Mouse (Mus musculus) heart, embryonic 11.5 days (tissue): Measurements from ENCODE around the gene Trabd2b. TPM values are rescaled to one million over a fixed set of nuclear protein-coding genes. Genes with fewer than 3 reads are reported as not detected.

Experiments
- ATAC-seq: fragments of 200-750 bp; cut with Nextera tagmentation; replicated peaks from 2 replicates; pipeline ENCODE4 v1.8.0; 2017; ENCODE audit warnings: moderate library complexity; ENCODE audit not compliant: insufficient number of reproducible peaks, low FRiP score, low TSS enrichment
- H3K27ac ChIP-seq: fragments of 300-500 bp; sonication (generic); 2 replicates; pipeline ENCODE4 v1.5.1; 2014; ENCODE audit warnings: mild to moderate bottlenecking, low read depth, low read length
- H3K27me3 ChIP-seq: fragments of 300-500 bp; sonication (generic); 2 replicates; pipeline ENCODE4 v1.6.1; 2014; ENCODE audit warnings: mild to moderate bottlenecking, low read length, mixed read lengths; ENCODE audit not compliant: control insufficient read depth, insufficient read depth
- H3K36me3 ChIP-seq: fragments of 300-500 bp; sonication (generic); 2 replicates; pipeline ENCODE4 v1.6.1; 2014; ENCODE audit warnings: mild to moderate bottlenecking, low read length, moderate library complexity, mixed read lengths; ENCODE audit not compliant: control insufficient read depth, insufficient read depth
- H3K4me1 ChIP-seq: fragments of 300-500 bp; sonication (generic); 2 replicates; pipeline ENCODE4 v1.6.1; 2014; ENCODE audit warnings: low read length; ENCODE audit not compliant: control insufficient read depth, insufficient read depth
- H3K4me2 ChIP-seq: fragments of 300-500 bp; sonication (generic); 2 replicates; pipeline ENCODE4 v1.6.1; 2014; ENCODE audit warnings: mild to moderate bottlenecking, moderate library complexity
- H3K4me3 ChIP-seq: fragments of 300-500 bp; sonication (generic); 2 replicates; pipeline ENCODE4 v1.5.1; 2014; ENCODE audit warnings: low read depth, low read length
- H3K9ac ChIP-seq: fragments of 300-500 bp; sonication (generic); 2 replicates; pipeline ENCODE4 v1.6.1; 2014; ENCODE audit warnings: mild to moderate bottlenecking, low read depth, low read length, moderate library complexity
- H3K9me3 ChIP-seq: fragments of 300-500 bp; sonication (generic); replicated peaks from 2 replicates; pipeline ENCODE4 v1.6.1; 2016; ENCODE audit warnings: low read length; ENCODE audit not compliant: control insufficient read depth
- WGBS: fragments of 180-500 bp; shearing (Covaris S2); extraction: QIAGEN DNeasy Blood & Tissue Kit; methylation state at CpG from one replicate; pipeline ENCODE4 v1.1.7; 2014; ENCODE audit not compliant: insufficient replicate concordance; 5-methylcytosine and 5-hydroxymethylcytosine counted together
- polyA plus RNA-seq: library from polyadenylated mRNA; unstranded; fragments of >200 nt; fragmentation: Nextera tagmentation; extraction: Ambion mirVana; gene quantifications from 2 replicates; pipeline ENCODE4 v1.2.1, GENCODE M21; 2014

The Trabd2b gene
- polyA plus RNA-seq, 1 experiment from 2014 or later, result 1.5 TPM

- Histone ChIP-seq H3K4me3 (no peak overlapping the region), H3K36me3 (no peaks in the 10 kb centered on the region), H3K4me1 (no peaks in the 10 kb centered on the region), H3K27ac (no peak overlapping the region), H3K9ac (no peak overlapping the region), H3K27me3 (peaks cover 39% of the 10 kb centered on the region), H3K4me2 (no peak overlapping the region), H3K9me3 (no peaks in the 10 kb centered on the region)
- WGBS, result 51% methylated on average over 6 of the region's 6 CpGs
- ATAC-seq, result no peak
Observed at GRCm38 (mm10) chr4:114567594-114567993, 161.1 kb downstream of the Trabd2b start.

- 86% methylated on average over 1 of the region's 1 CpGs for WGBS
- H3K27me3 ChIP-seq, result peaks cover 35% of the 10 kb centered on the region
- H3K36me3 ChIP-seq, result no peaks in the 10 kb centered on the region
- ATAC-seq, result no peak
- no peak overlapping the region for H3K9ac ChIP-seq
- no peaks in the 10 kb centered on the region for H3K9me3 ChIP-seq
- no peak overlapping the region for H3K27ac ChIP-seq
- H3K4me3 ChIP-seq, result no peak overlapping the region
- no peaks in the 10 kb centered on the region for H3K4me1 ChIP-seq
- H3K4me2 ChIP-seq, result no peak overlapping the region
Observed at GRCm38 (mm10) chr4:114568081-114568605, 161.6 kb downstream of the Trabd2b start.

GRCm38 (mm10) chr4:114578153-114578950 lies 171.8 kb downstream of the Trabd2b start:
- Histone ChIP-seq H3K4me1 (peaks cover 12% of the 10 kb centered on the region), H3K4me3 (no peak overlapping the region), H3K9ac (no peak overlapping the region), H3K9me3 (no peaks in the 10 kb centered on the region), H3K27ac (no peak overlapping the region), H3K36me3 (no peaks in the 10 kb centered on the region), H3K4me2 (no peak overlapping the region), H3K27me3 (peaks cover 6% of the 10 kb centered on the region)
- 38% methylated on average over 12 of the region's 12 CpGs for WGBS
- peak; percentile 29; the same call in 1 of the 2 replicates for ATAC-seq

GRCm38 (mm10) chr4:114583546-114584144 lies 177.1 kb downstream of the Trabd2b start:
- Histone ChIP-seq H3K9ac (no peak overlapping the region), H3K36me3 (no peaks in the 10 kb centered on the region), H3K27ac (no peak overlapping the region), H3K4me2 (no peak overlapping the region), H3K27me3 (peaks cover 9% of the 10 kb centered on the region), H3K4me1 (peaks cover 15% of the 10 kb centered on the region), H3K9me3 (no peaks in the 10 kb centered on the region), H3K4me3 (no peak overlapping the region)
- 48% methylated on average over 2 of the region's 2 CpGs for WGBS
- no peak; the same call in 1 of the 2 replicates for ATAC-seq

GRCm38 (mm10) chr4:114584686-114585085 lies 178.2 kb downstream of the Trabd2b start:
- Histone ChIP-seq H3K27ac (no peak overlapping the region), H3K4me1 (peaks cover 10% of the 10 kb centered on the region; the same call in 1 of the 2 replicates), H3K36me3 (no peaks in the 10 kb centered on the region), H3K9ac (no peak overlapping the region), H3K4me2 (no peak overlapping the region), H3K27me3 (peaks cover 13% of the 10 kb centered on the region), H3K9me3 (no peaks in the 10 kb centered on the region), H3K4me3 (no peak overlapping the region)
- 61% methylated on average over 1 of the region's 1 CpGs for WGBS
- ATAC-seq, result no peak

- Histone ChIP-seq H3K4me2 (no peak overlapping the region), H3K4me1 (peaks cover 3% of the 10 kb centered on the region; the same call in 1 of the 2 replicates), H3K27me3 (peaks cover 52% of the 10 kb centered on the region), H3K36me3 (no peaks in the 10 kb centered on the region), H3K4me3 (no peak overlapping the region), H3K27ac (peak overlapping the region; percentile 51; the same call in 1 of the 2 replicates), H3K9ac (no peak overlapping the region), H3K9me3 (no peaks in the 10 kb centered on the region)
- 0 out of 2 replicates have a peak, but pooled peaks have one; percentile 39 for ATAC-seq
- 54% methylated on average over 13 of the region's 13 CpGs for WGBS
Observed at GRCm38 (mm10) chr4:114593554-114594215, 187.2 kb downstream of the Trabd2b start.

- no peak for ATAC-seq
- no peak overlapping the region for H3K9ac ChIP-seq
- H3K4me3 ChIP-seq, result no peak overlapping the region
- peaks cover 3% of the 10 kb centered on the region; the same call in 1 of the 2 replicates for H3K4me1 ChIP-seq
- no peak overlapping the region for H3K27ac ChIP-seq
- no peaks in the 10 kb centered on the region for H3K9me3 ChIP-seq
- no peaks in the 10 kb centered on the region for H3K36me3 ChIP-seq
- WGBS, result 45% methylated on average over 2 of the region's 2 CpGs
- H3K4me2 ChIP-seq, result no peak overlapping the region
- H3K27me3 ChIP-seq, result peaks cover 55% of the 10 kb centered on the region
Observed at GRCm38 (mm10) chr4:114595188-114595701, 188.7 kb downstream of the Trabd2b start.

GRCm38 (mm10) chr4:114599121-114599520 lies 192.6 kb downstream of the Trabd2b start:
- Histone ChIP-seq H3K4me1 (no peaks in the 10 kb centered on the region), H3K27me3 (peaks cover 55% of the 10 kb centered on the region), H3K27ac (no peak overlapping the region), H3K9ac (no peak overlapping the region), H3K4me3 (no peak overlapping the region), H3K36me3 (no peaks in the 10 kb centered on the region), H3K9me3 (no peaks in the 10 kb centered on the region), H3K4me2 (no peak overlapping the region)
- ATAC-seq, result peak; percentile 15; the same call in 1 of the 2 replicates
